Mouse (Mus musculus) forebrain, postnatal 0 days (tissue): ENCODE results near the gene Gm10801. TPM values are rescaled to one million over a fixed set of nuclear protein-coding genes. Genes with fewer than 3 reads are reported as not detected.
"Not testable (repeated sequence)": the region's sequence is repeated elsewhere in the genome, so short reads cannot be mapped to it uniquely, and the experiment has no call there.

Experiments
- ATAC-seq: fragments of 200-750 bp; cut with Nextera tagmentation; 2 replicates; pipeline ENCODE4 v1.8.0; 2017; ENCODE audit warnings: mild to moderate bottlenecking, moderate library complexity
- DNase-seq: peaks from one replicate; pipeline ENCODE4 v3.0.0-alpha.2; 2015
- H3K27ac ChIP-seq: fragments of 300-500 bp; sonication (generic); 2 replicates; pipeline ENCODE4 v1.5.1; 2014; ENCODE audit warnings: low read depth, mild to moderate bottlenecking, antibody characterized with exemption, low read length, moderate library complexity, mixed read lengths
- H3K27me3 ChIP-seq: fragments of 300-500 bp; sonication (generic); 2 replicates; pipeline ENCODE4 v1.6.1; 2014; ENCODE audit warnings: mild to moderate bottlenecking, low read length, mixed read lengths; ENCODE audit not compliant: insufficient read depth
- H3K36me3 ChIP-seq: fragments of 300-500 bp; sonication (generic); 2 replicates; pipeline ENCODE4 v1.6.1; 2014; ENCODE audit warnings: mild to moderate bottlenecking, moderate library complexity; ENCODE audit not compliant: insufficient read depth
- H3K4me1 ChIP-seq: fragments of 300-500 bp; sonication (generic); 2 replicates; pipeline ENCODE4 v1.6.1; 2014; ENCODE audit warnings: antibody characterized with exemption; ENCODE audit not compliant: insufficient read depth
- H3K4me2 ChIP-seq: fragments of 300-500 bp; sonication (generic); 2 replicates; pipeline ENCODE4 v1.6.1; 2014; ENCODE audit warnings: low read depth, mild to moderate bottlenecking, moderate library complexity
- H3K4me3 ChIP-seq: fragments of 300-500 bp; sonication (generic); 2 replicates; pipeline ENCODE4 v1.5.1; 2014; ENCODE audit warnings: low read depth, low read length, mixed read lengths
- H3K9ac ChIP-seq: fragments of 300-500 bp; sonication (generic); 2 replicates; pipeline ENCODE4 v1.6.1; 2014; ENCODE audit warnings: mild to moderate bottlenecking
- H3K9me3 ChIP-seq: fragments of 300-500 bp; sonication (generic); 2 replicates; pipeline ENCODE4 v1.6.1; 2016; ENCODE audit warnings: low read length
- CTCF ChIP-seq: sonication (generic); IDR thresholded peaks from 2 replicates; pipeline ENCODE4 v1.5.1; 2016; ENCODE audit warnings: antibody characterized with exemption, control low read depth, low read depth
- WGBS: fragments of 180-500 bp; shearing (Covaris S2); extraction: QIAGEN DNeasy Blood & Tissue Kit; methylation state at CpG from one replicate; pipeline ENCODE4 v1.1.7; 2014; 5-methylcytosine and 5-hydroxymethylcytosine counted together
- polyA plus RNA-seq: library from polyadenylated mRNA; unstranded; fragments of >200 nt; fragmentation: Nextera tagmentation; extraction: Ambion mirVana; gene quantifications from 2 replicates; pipeline ENCODE4 v1.2.1, GENCODE M21; 2015
- total RNA-seq: library from RNA; depleted of rRNA; stranded (reverse); fragments of >200 nt; gene quantifications from 2 replicates; pipeline ENCODE4 v1.2.3, GENCODE M21; 2014; rRNA removed

The Gm10801 gene
- 1.1 and 2.5 TPM in 2 replicates for total RNA-seq
- not detected in 2 replicates for polyA plus RNA-seq

- not testable (repeated sequence) for H3K9ac ChIP-seq, H3K4me1 ChIP-seq, H3K27me3 ChIP-seq, DNase-seq, H3K36me3 ChIP-seq, ATAC-seq, H3K27ac ChIP-seq, H3K4me2 ChIP-seq, H3K9me3 ChIP-seq, H3K4me3 ChIP-seq
- 80% methylated on average over 4 of the region's 5 CpGs for WGBS
Observed at GRCm38 (mm10) chr2:98661937-98662336, at the start of gene Gm10801. Gm10801 (plus strand) TSS chr2:98662237.

- WGBS: 91% methylated on average over 4 of the region's 4 CpGs
- not testable (repeated sequence) for H3K27ac ChIP-seq, H3K36me3 ChIP-seq, H3K4me2 ChIP-seq, ATAC-seq, H3K9ac ChIP-seq, DNase-seq, H3K27me3 ChIP-seq, H3K4me1 ChIP-seq, H3K4me3 ChIP-seq, H3K9me3 ChIP-seq
Observed at GRCm38 (mm10) chr2:98667201-98667600, 5.2 kb downstream of the Gm10801 start, which contains the start of gene Gm10800. Gm10800 (minus strand) TSS chr2:98667301.

DNA sequence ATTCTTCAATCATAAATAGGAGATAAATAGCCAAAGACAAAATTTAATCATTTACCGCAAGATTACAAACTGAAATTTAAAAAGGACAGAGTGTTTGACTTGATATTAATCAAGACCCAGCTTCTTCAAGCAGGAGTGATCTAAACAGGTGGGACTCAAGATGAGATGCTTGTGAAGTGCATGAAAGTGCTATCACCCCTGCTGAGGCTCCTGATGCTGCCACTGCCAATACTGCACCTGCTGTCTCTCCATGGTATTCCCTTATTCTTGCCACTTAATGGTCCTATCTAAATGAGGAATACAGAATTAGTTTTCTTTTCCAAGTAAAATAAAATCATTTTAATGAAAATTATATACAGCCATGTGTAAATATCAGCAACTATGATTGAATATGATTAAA is 35.5 kb downstream of the Gm10801 start:
- H3K9ac ChIP-seq: no peak overlapping the region
- DNase-seq (no peak), ATAC-seq (no peak)
- WGBS: 97% methylated on average over 1 of the region's 1 CpGs
- no peaks in the 10 kb centered on the region for H3K36me3 ChIP-seq
- H3K27ac ChIP-seq: no peak overlapping the region
- H3K4me1 ChIP-seq: no peaks in the 10 kb centered on the region
- H3K27me3 ChIP-seq: no peaks in the 10 kb centered on the region
- no peak overlapping the region for H3K4me3 ChIP-seq
- no peaks in the 10 kb centered on the region for H3K9me3 ChIP-seq
- no peak for TF ChIP-seq CTCF
- H3K4me2 ChIP-seq: no peak overlapping the region

Other genes starting within 250 kb of the Gm10801 start
- 3.2 and 9.8 TPM in 2 replicates for gene Gm10800, start 5.1 kb downstream of the Gm10801 start, total RNA-seq
- gene Gm10800, start 5.1 kb downstream of the Gm10801 start, polyA plus RNA-seq: 0.82 TPM in 1 of 2 replicates, not detected in the other